Mouse (Mus musculus) liver, postnatal 0 days (tissue): Measurements from ENCODE around the gene 0610040J01Rik. TPM values are rescaled to one million over a fixed set of nuclear protein-coding genes. Genes with fewer than 3 reads are reported as not detected.

Experiments used
- ATAC-seq: fragments of 200-750 bp; cut with Nextera tagmentation; 2 replicates; pipeline ENCODE4 v1.8.0; 2017; ENCODE audit warnings: mild to moderate bottlenecking, moderate library complexity
- DNase-seq: peaks from one replicate; pipeline ENCODE4 v3.0.0-alpha.2; 2016
- H3K27ac ChIP-seq: fragments of 300-500 bp; sonication (generic); 2 replicates; pipeline ENCODE4 v1.5.1; 2014; ENCODE audit warnings: antibody characterized with exemption, moderate library complexity, mild to moderate bottlenecking, low read depth
- H3K27me3 ChIP-seq: fragments of 300-500 bp; sonication (generic); 2 replicates; pipeline ENCODE4 v1.6.1; 2014; ENCODE audit warnings: low read length, control low read depth, mixed read lengths; ENCODE audit not compliant: insufficient read depth
- H3K36me3 ChIP-seq: fragments of 300-500 bp; sonication (generic); replicated peaks from 2 replicates; pipeline ENCODE4 v1.6.1; 2014; ENCODE audit warnings: mild to moderate bottlenecking, control low read depth, low read length, moderate library complexity, mixed read lengths; ENCODE audit not compliant: insufficient read depth
- H3K4me1 ChIP-seq: fragments of 300-500 bp; sonication (generic); 2 replicates; pipeline ENCODE4 v1.6.1; 2014; ENCODE audit warnings: antibody characterized with exemption, mild to moderate bottlenecking, control low read depth; ENCODE audit not compliant: insufficient read depth
- H3K4me2 ChIP-seq: fragments of 300-500 bp; sonication (generic); 2 replicates; pipeline ENCODE4 v1.6.1; 2014; ENCODE audit warnings: low read depth, mild to moderate bottlenecking, low read length, moderate library complexity, mixed read lengths
- H3K4me3 ChIP-seq: fragments of 300-500 bp; sonication (generic); 2 replicates; pipeline ENCODE4 v1.5.1; 2014; ENCODE audit warnings: low read depth, low read length
- H3K9ac ChIP-seq: fragments of 300-500 bp; sonication (generic); replicated peaks from 2 replicates; pipeline ENCODE4 v1.6.1; 2014; ENCODE audit warnings: mild to moderate bottlenecking, moderate library complexity
- H3K9me3 ChIP-seq: fragments of 300-500 bp; sonication (generic); 2 replicates; pipeline ENCODE4 v1.6.1; 2016; ENCODE audit warnings: mild to moderate bottlenecking, control low read depth, low read length, mixed read lengths
- CTCF ChIP-seq: sonication (generic); IDR thresholded peaks from 2 replicates; pipeline ENCODE4 v1.5.1; 2016; ENCODE audit warnings: antibody characterized with exemption, low read depth
- EP300 ChIP-seq: IDR thresholded peaks from 2 replicates; pipeline ENCODE4 v1.6.1; 2016; ENCODE audit warnings: antibody characterized with exemption, low read depth, mild to moderate bottlenecking
- WGBS: fragments of 180-500 bp; shearing (Covaris S2); extraction: QIAGEN DNeasy Blood & Tissue Kit; methylation state at CpG from one replicate; pipeline ENCODE4 v1.1.7; 2014; ENCODE audit not compliant: insufficient replicate concordance; 5-methylcytosine and 5-hydroxymethylcytosine counted together
- polyA plus RNA-seq: library from polyadenylated mRNA; unstranded; fragments of >200 nt; fragmentation: Nextera tagmentation; extraction: Ambion mirVana; gene quantifications from 2 replicates; pipeline ENCODE4 v1.2.1, GENCODE M21; 2015

The 0610040J01Rik gene
- polyA plus RNA-seq, 1 experiment from 2014 or later: 31.7 TPM

- Histone ChIP-seq H3K9ac (no peak overlapping the region), H3K9me3 (no peaks in the 10 kb centered on the region), H3K4me2 (no peak overlapping the region), H3K4me3 (no peak overlapping the region), H3K36me3 (peaks cover 4% of the 10 kb centered on the region; the same call in 1 of the 2 replicates), H3K4me1 (no peaks in the 10 kb centered on the region), H3K27ac (no peak overlapping the region), H3K27me3 (no peaks in the 10 kb centered on the region)
- ATAC-seq (peak; percentile 52; the same call in 1 of the 2 replicates), DNase-seq (no peak)
- 49% methylated on average over 3 of the region's 3 CpGs for WGBS
- TF ChIP-seq CTCF (no peak), EP300 (no peak)
Measured at GRCm38 (mm10) chr5:63903329-63903728, 91.2 kb downstream of the 0610040J01Rik start.

GRCm38 (mm10) chr5:63906149-63907093 lies 94.3 kb downstream of the 0610040J01Rik start:
- H3K9ac ChIP-seq: no peak overlapping the region
- peaks cover 13% of the 10 kb centered on the region for H3K36me3 ChIP-seq
- no peak overlapping the region for H3K4me2 ChIP-seq
- no peaks in the 10 kb centered on the region for H3K9me3 ChIP-seq
- H3K4me3 ChIP-seq: no peak overlapping the region
- no peaks in the 10 kb centered on the region for H3K27me3 ChIP-seq
- no peaks in the 10 kb centered on the region for H3K4me1 ChIP-seq
- peak; percentile 97 for TF ChIP-seq CTCF
- no peak for TF ChIP-seq EP300
- DNase-seq (peak; percentile 84), ATAC-seq (peak; percentile 73)
- WGBS: 39% methylated on average over 13 of the region's 13 CpGs
- no peak overlapping the region for H3K27ac ChIP-seq

GRCm38 (mm10) chr5:63907513-63907912 lies 95.3 kb downstream of the 0610040J01Rik start:
- WGBS: 54% methylated on average over 4 of the region's 4 CpGs
- no peak overlapping the region for H3K4me2 ChIP-seq
- peaks cover 13% of the 10 kb centered on the region for H3K36me3 ChIP-seq
- no peaks in the 10 kb centered on the region for H3K9me3 ChIP-seq
- DNase-seq: no peak
- H3K9ac ChIP-seq: no peak overlapping the region
- no peaks in the 10 kb centered on the region for H3K4me1 ChIP-seq
- no peak for ATAC-seq
- no peak overlapping the region for H3K4me3 ChIP-seq
- no peaks in the 10 kb centered on the region for H3K27me3 ChIP-seq
- TF ChIP-seq CTCF (no peak), EP300 (no peak)
- H3K27ac ChIP-seq: no peak overlapping the region

GRCm38 (mm10) chr5:63910171-63910960 lies 98.2 kb downstream of the 0610040J01Rik start:
- Histone ChIP-seq H3K4me2 (no peak overlapping the region), H3K9ac (no peak overlapping the region), H3K36me3 (peaks cover 13% of the 10 kb centered on the region), H3K27ac (no peak overlapping the region), H3K4me1 (no peaks in the 10 kb centered on the region), H3K9me3 (no peaks in the 10 kb centered on the region), H3K27me3 (no peaks in the 10 kb centered on the region), H3K4me3 (no peak overlapping the region)
- DNase-seq: no peak
- 88% methylated on average over 10 of the region's 10 CpGs for WGBS
- TF ChIP-seq CTCF: no peak
- no peak for TF ChIP-seq EP300
- ATAC-seq: no peak

- no peak for ATAC-seq
- no peak for DNase-seq
- Histone ChIP-seq H3K27me3 (no peaks in the 10 kb centered on the region), H3K27ac (no peak overlapping the region), H3K4me1 (no peaks in the 10 kb centered on the region), H3K9me3 (no peaks in the 10 kb centered on the region), H3K36me3 (peaks cover 21% of the 10 kb centered on the region), H3K4me3 (no peak overlapping the region), H3K4me2 (no peak overlapping the region), H3K9ac (no peak overlapping the region)
- WGBS: 39% methylated on average over 1 of the region's 1 CpGs
- no peak for TF ChIP-seq CTCF
- no peak for TF ChIP-seq EP300
Measured at GRCm38 (mm10) chr5:63914896-63915295, 102.7 kb downstream of the 0610040J01Rik start.

- no peaks in the 10 kb centered on the region for H3K27me3 ChIP-seq
- TF ChIP-seq CTCF: no peak
- ATAC-seq (no peak), DNase-seq (no peak)
- H3K4me1 ChIP-seq: no peaks in the 10 kb centered on the region
- no peak overlapping the region for H3K9ac ChIP-seq
- no peak overlapping the region for H3K4me3 ChIP-seq
- H3K27ac ChIP-seq: no peak overlapping the region
- 79% methylated on average over 10 of the region's 10 CpGs for WGBS
- H3K4me2 ChIP-seq: no peak overlapping the region
- no peaks in the 10 kb centered on the region for H3K9me3 ChIP-seq
- 0 out of 2 replicates have a peak, but pooled peaks cover 8% of the 10 kb centered on the region for H3K36me3 ChIP-seq
Measured at GRCm38 (mm10) chr5:63916457-63917139, 104.4 kb downstream of the 0610040J01Rik start.
